Mouse (Mus musculus) midbrain, postnatal 0 days (tissue): ENCODE data around the gene Ppm1a. TPM values are rescaled to one million over a fixed set of nuclear protein-coding genes. Genes with fewer than 3 reads are reported as not detected.

Source experiments
- ATAC-seq: fragments of 200-750 bp; cut with Nextera tagmentation; 2 replicates; pipeline ENCODE4 v1.8.0; 2017; ENCODE audit warnings: moderate number of reproducible peaks, mild to moderate bottlenecking, moderate TSS enrichment, moderate library complexity; ENCODE audit not compliant: low FRiP score
- DNase-seq: peaks from one replicate; pipeline ENCODE4 v3.0.0-alpha.2; 2015; ENCODE audit warnings: low spot score
- H3K27ac ChIP-seq: fragments of 300-500 bp; sonication (generic); 2 replicates; pipeline ENCODE4 v1.5.1; 2014; ENCODE audit warnings: low read depth, mild to moderate bottlenecking, low read length, mixed read lengths
- H3K27me3 ChIP-seq: fragments of 300-500 bp; sonication (generic); 2 replicates; pipeline ENCODE4 v1.6.1; 2014; ENCODE audit warnings: low read length, control low read depth, mixed read lengths; ENCODE audit not compliant: insufficient read depth
- H3K36me3 ChIP-seq: fragments of 300-500 bp; sonication (generic); 2 replicates; pipeline ENCODE4 v1.6.1; 2014; ENCODE audit warnings: low read length, control low read depth, mixed read lengths; ENCODE audit not compliant: insufficient read depth
- H3K4me1 ChIP-seq: fragments of 300-500 bp; sonication (generic); 2 replicates; pipeline ENCODE4 v1.6.1; 2014; ENCODE audit warnings: mild to moderate bottlenecking, control low read depth, antibody characterized with exemption, low read length, mixed read lengths; ENCODE audit not compliant: insufficient read depth
- H3K4me2 ChIP-seq: fragments of 300-500 bp; sonication (generic); 2 replicates; pipeline ENCODE4 v1.6.1; 2014; ENCODE audit warnings: low read depth, mild to moderate bottlenecking, low read length, mixed read lengths; ENCODE audit not compliant: poor library complexity, severe bottlenecking
- H3K4me3 ChIP-seq: fragments of 300-500 bp; sonication (generic); 2 replicates; pipeline ENCODE4 v1.5.1; 2014; ENCODE audit warnings: low read depth, mild to moderate bottlenecking, low read length, moderate library complexity
- H3K9ac ChIP-seq: fragments of 300-500 bp; sonication (generic); replicated peaks from 2 replicates; pipeline ENCODE4 v1.6.1; 2014; ENCODE audit warnings: mild to moderate bottlenecking, low read length, moderate library complexity, mixed read lengths; ENCODE audit not compliant: poor library complexity, severe bottlenecking
- H3K9me3 ChIP-seq: fragments of 300-500 bp; sonication (generic); 2 replicates; pipeline ENCODE4 v1.6.1; 2016; ENCODE audit warnings: low read length, control low read depth
- CTCF ChIP-seq: IDR thresholded peaks from 2 replicates; pipeline ENCODE4 v1.5.1; 2016; ENCODE audit warnings: antibody characterized with exemption, mild to moderate bottlenecking
- WGBS: fragments of 180-500 bp; shearing (Covaris S2); extraction: QIAGEN DNeasy Blood & Tissue Kit; methylation state at CpG from one replicate; pipeline ENCODE4 v1.1.7; 2014; 5-methylcytosine and 5-hydroxymethylcytosine counted together
- polyA plus RNA-seq: library from polyadenylated mRNA; unstranded; fragments of >200 nt; fragmentation: Nextera tagmentation; extraction: Ambion mirVana; gene quantifications from 2 replicates; pipeline ENCODE4 v1.2.1, GENCODE M21; 2015
- total RNA-seq: library from RNA; depleted of rRNA; stranded (reverse); fragments of >200 nt; gene quantifications from 2 replicates; pipeline ENCODE4 v1.2.3, GENCODE M21; 2014

Ppm1a gene
- total and polyA plus RNA-seq, 2 experiments from 2014 or later = 79.3 to 170 TPM

DNA sequence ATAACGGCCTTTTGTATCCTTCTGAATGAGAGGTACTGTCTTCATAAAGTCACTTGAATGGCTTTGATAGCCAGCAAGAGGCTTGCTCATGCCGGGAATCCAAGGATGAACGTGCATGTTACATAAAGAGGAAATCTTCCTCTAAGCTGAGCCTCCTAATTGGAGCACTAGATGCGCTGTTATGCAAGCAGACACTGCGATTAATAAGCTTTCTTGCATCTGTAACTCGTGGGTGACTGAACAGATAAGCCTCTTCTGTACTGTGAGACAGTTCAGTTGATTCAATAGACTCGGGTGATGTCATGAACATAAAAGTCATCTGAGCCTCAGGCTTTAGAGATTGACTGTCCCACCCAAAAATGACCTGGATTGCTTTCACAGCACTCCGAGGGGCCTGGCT, 73.1 kb downstream of the Ppm1a start:
- Histone ChIP-seq H3K4me1 (no peaks in the 10 kb centered on the region; the same call in 1 of the 2 replicates), H3K27ac (no peak overlapping the region), H3K4me2 (no peak overlapping the region), H3K4me3 (no peak overlapping the region), H3K36me3 (no peaks in the 10 kb centered on the region), H3K9ac (no peak overlapping the region), H3K9me3 (no peaks in the 10 kb centered on the region), H3K27me3 (peaks cover 3% of the 10 kb centered on the region; the same call in 1 of the 2 replicates)
- TF ChIP-seq CTCF = no peak
- no peak for DNase-seq
- WGBS = 44% methylated on average over 8 of the region's 8 CpGs
- no peak for ATAC-seq

DNA sequence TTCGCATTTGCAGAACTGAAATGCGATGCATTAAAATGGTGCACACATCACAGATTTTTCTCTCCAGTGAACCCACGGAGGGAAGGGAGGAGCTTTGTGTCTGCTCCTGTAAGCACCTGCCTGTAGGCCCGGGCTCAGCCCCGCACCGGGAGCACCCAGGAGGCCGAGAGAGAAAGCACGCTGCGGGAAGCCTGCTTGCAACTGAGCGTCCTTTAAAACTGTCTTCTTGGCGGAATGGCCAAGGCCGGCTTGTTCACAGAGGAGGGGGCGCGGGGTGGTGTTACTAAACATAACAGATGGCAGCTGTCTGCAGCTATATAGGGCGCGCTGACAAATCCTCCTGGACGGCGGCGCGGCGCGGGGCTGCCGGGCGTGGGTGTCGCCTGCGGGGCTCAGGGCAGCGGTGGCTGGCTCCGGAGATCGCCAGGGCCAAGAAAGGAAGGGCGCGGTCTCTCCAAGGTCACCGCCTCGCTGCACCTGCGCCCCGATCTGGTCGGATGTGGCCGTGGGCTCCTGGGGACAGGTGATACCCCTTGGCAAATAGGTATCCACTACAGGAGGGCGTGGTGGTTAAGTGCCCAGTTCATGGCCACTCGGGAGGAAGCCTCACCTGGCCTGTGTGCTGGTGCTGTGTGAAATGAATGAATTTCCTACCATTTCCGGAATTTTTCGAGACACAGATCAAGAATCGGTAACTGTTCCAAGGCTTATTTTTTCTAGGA, 74.6 kb downstream of the Ppm1a start:
- Histone ChIP-seq H3K27ac (peak overlapping the region; percentile 65), H3K27me3 (peaks cover 3% of the 10 kb centered on the region; the same call in 1 of the 2 replicates), H3K9ac (peak overlapping the region; percentile 69), H3K4me3 (peak overlapping the region; percentile 41), H3K4me2 (peak overlapping the region; percentile 65), H3K36me3 (no peaks in the 10 kb centered on the region), H3K4me1 (no peaks in the 10 kb centered on the region; the same call in 1 of the 2 replicates), H3K9me3 (no peaks in the 10 kb centered on the region)
- DNase-seq = peak; percentile 68
- 7% methylated on average over 40 of the region's 42 CpGs for WGBS
- peak; percentile 69 for ATAC-seq
- TF ChIP-seq CTCF = no peak

DNA sequence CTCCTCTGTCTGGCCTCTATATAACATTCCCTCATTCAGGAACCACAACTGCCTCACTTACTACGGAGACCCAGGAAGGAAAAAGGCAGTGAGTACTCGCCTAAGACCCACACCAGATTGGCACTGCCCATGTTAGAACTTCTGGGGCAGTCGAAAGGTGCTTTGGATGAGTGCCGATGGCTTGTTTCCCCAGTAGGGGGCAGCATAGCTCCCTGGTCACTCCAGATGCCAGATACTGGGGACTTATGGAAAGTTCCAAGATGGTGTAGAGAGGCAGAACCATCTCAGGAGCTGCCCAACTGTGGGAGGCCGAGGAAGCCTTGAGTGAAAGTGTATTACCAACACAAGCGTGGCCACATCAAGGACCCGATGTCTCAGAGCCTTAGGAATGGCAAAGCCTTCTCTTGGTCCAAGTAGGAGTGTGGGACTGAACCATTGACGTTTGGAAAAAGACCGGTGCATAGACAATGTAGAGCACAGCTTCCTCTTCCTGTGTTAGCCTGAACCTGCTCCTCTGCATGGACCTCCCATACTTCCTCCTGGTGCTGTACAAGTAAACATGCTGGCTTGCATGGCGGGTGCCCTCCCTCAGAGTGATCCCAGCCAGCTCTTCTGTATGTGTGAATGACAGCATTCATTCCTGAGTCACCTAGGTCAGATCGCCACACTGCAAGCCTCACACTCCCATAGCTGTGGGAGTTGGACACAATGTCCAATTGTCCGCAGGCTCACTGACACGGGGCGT, 77.7 kb downstream of the Ppm1a start:
- DNase-seq = no peak
- Histone ChIP-seq H3K4me2 (no peak overlapping the region), H3K9me3 (no peaks in the 10 kb centered on the region), H3K36me3 (no peaks in the 10 kb centered on the region), H3K4me3 (no peak overlapping the region), H3K9ac (no peak overlapping the region), H3K27ac (no peak overlapping the region), H3K4me1 (no peaks in the 10 kb centered on the region; the same call in 1 of the 2 replicates), H3K27me3 (peaks cover 3% of the 10 kb centered on the region; the same call in 1 of the 2 replicates)
- 75% methylated on average over 14 of the region's 14 CpGs for WGBS
- TF ChIP-seq CTCF = peak; percentile 45
- no peak for ATAC-seq

DNA sequence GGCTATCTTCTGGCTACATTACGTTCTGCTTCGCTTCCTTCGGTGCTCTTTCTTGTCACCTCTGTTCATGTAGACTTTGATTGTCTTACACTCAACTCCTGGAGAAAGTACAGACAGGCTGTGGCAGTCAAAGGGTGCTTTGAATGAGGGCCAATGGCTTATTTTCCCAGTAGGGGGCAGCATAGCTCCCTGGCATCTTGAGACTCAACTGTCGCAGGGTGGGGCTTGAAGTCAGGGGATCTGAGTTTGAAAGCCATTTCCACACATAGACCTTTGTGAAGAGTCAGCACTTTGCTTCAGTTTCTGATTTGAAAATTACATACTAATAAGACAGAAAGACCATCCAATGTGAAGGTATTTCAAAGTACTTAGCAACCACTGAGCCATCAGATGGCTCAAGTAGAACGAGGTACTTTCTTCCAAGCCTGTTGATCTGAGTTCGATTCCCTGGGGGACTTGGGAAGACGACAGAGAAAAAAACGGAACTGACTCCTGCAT, 78.3 kb downstream of the Ppm1a start:
- no peaks in the 10 kb centered on the region for H3K36me3 ChIP-seq
- DNase-seq (no peak), ATAC-seq (no peak)
- no peak overlapping the region for H3K4me3 ChIP-seq
- TF ChIP-seq CTCF = peak; percentile 36; the same call in 1 of the 2 replicates
- H3K9me3 ChIP-seq = no peaks in the 10 kb centered on the region
- WGBS = 81% methylated on average over 8 of the region's 8 CpGs
- H3K27ac ChIP-seq = no peak overlapping the region
- no peaks in the 10 kb centered on the region; the same call in 1 of the 2 replicates for H3K4me1 ChIP-seq
- H3K9ac ChIP-seq = no peak overlapping the region
- peaks cover 3% of the 10 kb centered on the region; the same call in 1 of the 2 replicates for H3K27me3 ChIP-seq
- H3K4me2 ChIP-seq = no peak overlapping the region

DNA sequence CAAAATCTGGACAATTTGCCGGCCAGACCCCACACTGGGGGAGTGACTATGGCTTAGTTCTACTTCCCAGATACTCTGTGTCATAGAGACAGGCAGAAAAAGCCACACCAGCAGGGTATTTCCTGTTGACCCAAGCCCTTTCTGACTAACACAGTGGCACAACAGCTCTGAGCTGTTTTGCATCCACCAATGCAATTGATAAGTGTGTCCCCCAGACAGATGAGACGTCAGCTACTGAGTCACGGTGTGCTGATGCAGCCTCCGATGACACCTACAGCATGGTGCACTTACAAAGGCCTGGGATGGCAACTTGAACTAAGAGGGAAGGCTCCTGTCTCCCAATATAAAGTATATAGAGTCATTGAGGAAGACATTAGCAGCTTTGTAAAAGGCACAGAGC, 80.0 kb downstream of the Ppm1a start:
- Histone ChIP-seq H3K27me3 (peaks cover 3% of the 10 kb centered on the region; the same call in 1 of the 2 replicates), H3K9me3 (no peaks in the 10 kb centered on the region), H3K36me3 (no peaks in the 10 kb centered on the region), H3K9ac (no peak overlapping the region), H3K4me1 (no peaks in the 10 kb centered on the region), H3K27ac (no peak overlapping the region), H3K4me2 (no peak overlapping the region), H3K4me3 (no peak overlapping the region)
- 77% methylated on average over 4 of the region's 4 CpGs for WGBS
- no peak for DNase-seq
- TF ChIP-seq CTCF = no peak
- ATAC-seq = no peak

DNA sequence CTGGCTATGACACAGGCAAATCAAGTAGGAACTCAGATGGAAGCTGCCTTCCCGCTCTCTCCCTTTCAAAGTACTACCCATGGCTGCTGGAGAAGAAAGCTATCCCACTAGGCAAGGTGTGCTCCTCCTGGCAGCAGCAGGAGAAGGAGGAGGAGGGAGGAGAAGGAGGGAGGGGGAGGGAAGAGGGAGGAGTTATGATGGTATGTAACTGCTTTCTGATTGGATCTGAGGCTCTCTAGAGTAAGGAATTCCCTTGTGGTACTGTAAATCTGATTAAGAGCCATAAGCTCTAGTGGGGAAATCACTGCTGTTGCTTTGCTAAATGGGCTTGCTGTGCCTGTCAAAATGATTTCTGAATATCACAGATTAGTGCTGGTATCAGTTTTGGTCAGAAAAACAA, 84.2 kb downstream of the Ppm1a start:
- H3K4me1 ChIP-seq = no peaks in the 10 kb centered on the region
- H3K27me3 ChIP-seq = peaks cover 15% of the 10 kb centered on the region
- H3K4me3 ChIP-seq = no peak overlapping the region
- no peak overlapping the region for H3K9ac ChIP-seq
- no peaks in the 10 kb centered on the region for H3K9me3 ChIP-seq
- no peak overlapping the region for H3K27ac ChIP-seq
- WGBS = 86% methylated on average over 1 of the region's 1 CpGs
- no peak overlapping the region for H3K4me2 ChIP-seq
- ATAC-seq (no peak), DNase-seq (no peak)
- no peak for TF ChIP-seq CTCF
- no peaks in the 10 kb centered on the region for H3K36me3 ChIP-seq
